Mouse (Mus musculus) limb, embryonic 10.5 days (tissue): ENCODE data around the gene Mettl24. TPM values are rescaled to one million over a fixed set of nuclear protein-coding genes. Genes with fewer than 3 reads are reported as not detected.
A peak's percentile ranks its signal among the peaks of the same experiment; 100 is the strongest.
"Not testable (repeated sequence)": the region's sequence is repeated elsewhere in the genome, so short reads cannot be mapped to it uniquely, and the experiment has no call there.

Experiments used
- DNase-seq: peaks from one replicate; pipeline ENCODE4 v3.0.0-alpha.2; 2017; ENCODE audit warnings: low spot score
- H3K27ac ChIP-seq: fragments of 300-500 bp; sonication (generic); 2 replicates; pipeline ENCODE4 v1.5.1; 2016; ENCODE audit warnings: mild to moderate bottlenecking
- H3K27me3 ChIP-seq: fragments of 300-500 bp; sonication (generic); 2 replicates; pipeline ENCODE4 v1.6.1; 2016; ENCODE audit warnings: low read depth, mild to moderate bottlenecking; ENCODE audit not compliant: poor library complexity, severe bottlenecking
- H3K36me3 ChIP-seq: fragments of 300-500 bp; sonication (generic); 2 replicates; pipeline ENCODE4 v1.6.1; 2016; ENCODE audit warnings: mild to moderate bottlenecking, moderate library complexity
- H3K4me1 ChIP-seq: fragments of 300-500 bp; sonication (generic); 2 replicates; pipeline ENCODE4 v1.6.1; 2016
- H3K4me3 ChIP-seq: fragments of 300-500 bp; sonication (generic); 2 replicates; pipeline ENCODE4 v1.5.1; 2016; ENCODE audit warnings: mild to moderate bottlenecking, moderate library complexity
- H3K9me3 ChIP-seq: fragments of 300-500 bp; sonication (generic); replicated peaks from 2 replicates; pipeline ENCODE4 v1.6.1; 2016; ENCODE audit warnings: mild to moderate bottlenecking
- WGBS: fragments of 180-500 bp; shearing (Covaris S2); methylation state at CpG from one replicate; pipeline ENCODE4 v1.1.7; 2016; 5-methylcytosine and 5-hydroxymethylcytosine counted together
- polyA plus RNA-seq: library from polyadenylated mRNA; unstranded; fragments of >200 nt; fragmentation: Nextera tagmentation; extraction: Ambion mirVana; gene quantifications from 2 replicates; pipeline ENCODE4 v1.2.1, GENCODE M21; 2016

Mettl24 gene
- polyA plus RNA-seq, 1 experiment from 2014 or later, result 1.6 TPM

DNA sequence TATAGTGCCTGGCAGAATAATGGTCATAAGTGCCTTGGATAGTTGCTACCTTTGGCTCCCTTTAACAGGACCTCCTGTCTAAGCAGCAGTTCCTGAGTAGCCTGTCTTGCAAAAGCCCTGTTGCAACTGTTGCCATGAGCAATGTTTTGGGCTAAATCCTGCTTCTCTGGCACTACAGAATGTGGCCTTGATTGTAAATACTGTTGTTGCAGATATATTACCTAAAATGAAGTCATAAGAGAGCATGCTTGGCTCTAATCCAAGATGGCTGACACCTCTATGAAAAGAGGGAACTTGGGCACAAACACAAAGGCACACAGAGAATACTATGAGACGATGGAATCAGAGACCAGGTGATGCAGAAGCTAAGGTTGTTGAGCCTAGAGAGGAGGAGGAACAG is 122.1 kb downstream of the Mettl24 start:
- Histone ChIP-seq H3K4me1 (no peaks in the 10 kb centered on the region), H3K9me3 (no peaks in the 10 kb centered on the region), H3K27me3 (no peaks in the 10 kb centered on the region), H3K36me3 (no peaks in the 10 kb centered on the region), H3K4me3 (no peak overlapping the region), H3K27ac (no peak overlapping the region)
- DNase-seq, result no peak
- 94% methylated on average over 1 of the region's 1 CpGs for WGBS

DNA sequence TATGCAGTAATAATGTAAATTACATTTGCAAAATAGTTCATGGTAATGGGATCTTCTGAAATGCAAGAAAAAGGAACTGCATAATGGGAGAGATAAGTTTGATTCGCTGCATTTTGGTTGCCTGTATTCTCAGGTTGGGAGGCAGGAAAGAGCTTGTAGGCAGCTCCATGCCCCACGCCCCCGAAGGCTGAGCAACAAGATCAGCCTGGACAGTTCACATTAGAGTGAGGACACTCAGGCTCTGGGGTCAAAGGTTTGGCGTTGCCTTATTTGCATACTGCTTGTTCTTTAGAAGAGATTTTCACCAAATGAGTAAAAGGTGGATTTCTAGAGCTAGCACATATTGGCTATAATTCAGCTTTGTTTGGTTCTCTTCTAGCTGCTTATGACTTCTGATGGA is 123.1 kb downstream of the Mettl24 start:
- Histone ChIP-seq H3K4me1 (no peaks in the 10 kb centered on the region), H3K27ac (no peak overlapping the region), H3K36me3 (no peaks in the 10 kb centered on the region), H3K9me3 (no peaks in the 10 kb centered on the region), H3K4me3 (no peak overlapping the region), H3K27me3 (no peaks in the 10 kb centered on the region)
- no peak for DNase-seq
- 87% methylated on average over 4 of the region's 4 CpGs for WGBS

- H3K4me3 ChIP-seq, DNase-seq, H3K36me3 ChIP-seq, H3K9me3 ChIP-seq, H3K4me1 ChIP-seq, H3K27ac ChIP-seq, H3K27me3 ChIP-seq: not testable (repeated sequence)
- 53% methylated on average over 5 of the region's 5 CpGs for WGBS
Measured at GRCm38 (mm10) chr10:40809411-40809910, 126.4 kb downstream of the Mettl24 start.

- Histone ChIP-seq H3K36me3 (no peaks in the 10 kb centered on the region), H3K9me3 (no peaks in the 10 kb centered on the region), H3K27ac (no peak overlapping the region), H3K4me1 (no peaks in the 10 kb centered on the region), H3K4me3 (no peak overlapping the region), H3K27me3 (no peaks in the 10 kb centered on the region)
- DNase-seq, result no peak
- 72% methylated on average over 4 of the region's 4 CpGs for WGBS
Measured at GRCm38 (mm10) chr10:40813627-40814026, 130.5 kb downstream of the Mettl24 start.

DNA sequence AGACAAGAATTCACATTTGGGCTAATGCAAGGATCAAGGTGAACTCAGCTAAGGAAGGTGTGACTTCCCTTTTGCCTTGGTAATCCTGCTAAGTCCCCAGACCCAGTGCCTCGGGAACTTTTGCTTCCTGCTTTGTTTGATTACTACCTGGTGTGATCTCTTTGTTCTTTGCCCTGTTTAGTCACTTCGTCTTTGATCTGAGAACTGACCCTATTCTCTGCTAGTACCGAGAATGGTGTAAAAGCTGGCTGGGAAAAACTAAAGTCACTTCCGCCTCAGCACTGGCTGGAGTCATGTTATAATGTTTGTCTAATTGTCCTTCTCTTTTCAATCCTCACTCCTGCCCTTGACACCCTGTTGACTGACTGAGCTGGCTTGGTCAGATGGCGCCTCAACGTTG is 133.4 kb downstream of the Mettl24 start:
- Histone ChIP-seq H3K27me3 (no peaks in the 10 kb centered on the region), H3K4me3 (no peak overlapping the region), H3K4me1 (no peaks in the 10 kb centered on the region), H3K36me3 (no peaks in the 10 kb centered on the region), H3K27ac (no peak overlapping the region), H3K9me3 (no peaks in the 10 kb centered on the region)
- 54% methylated on average over 6 of the region's 6 CpGs for WGBS
- no peak for DNase-seq

DNA sequence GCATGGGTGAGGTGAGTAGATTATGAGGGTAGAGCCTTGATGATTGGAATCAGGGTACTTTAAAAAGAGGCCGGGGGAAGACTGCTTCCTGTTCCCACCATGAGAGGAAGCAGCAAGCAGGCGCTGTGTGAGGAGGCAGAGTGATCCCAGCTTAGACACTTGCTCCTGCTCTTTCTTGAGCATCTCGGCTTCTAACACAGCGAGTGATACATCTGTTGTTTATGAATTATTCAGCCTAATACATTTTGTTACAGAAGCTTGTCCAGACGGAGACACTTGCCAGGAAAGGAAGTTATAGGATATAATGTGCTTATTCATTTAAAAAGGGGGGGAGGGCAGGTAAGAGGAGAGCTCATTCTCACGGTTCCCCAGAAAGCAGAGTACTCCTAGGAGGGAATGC is 142.9 kb downstream of the Mettl24 start:
- DNase-seq, result no peak
- Histone ChIP-seq H3K4me1 (peaks cover 25% of the 10 kb centered on the region), H3K9me3 (no peaks in the 10 kb centered on the region), H3K27me3 (no peaks in the 10 kb centered on the region), H3K36me3 (peaks cover 24% of the 10 kb centered on the region), H3K4me3 (no peak overlapping the region), H3K27ac (0 out of 2 replicates have a peak overlapping the region, but pooled peaks have one; percentile 17)
- WGBS, result 78% methylated on average over 6 of the region's 6 CpGs

GRCm38 (mm10) chr10:40827706-40828105 is 144.6 kb downstream of the Mettl24 start:
- H3K27ac ChIP-seq, result no peak overlapping the region
- H3K4me3 ChIP-seq, result no peak overlapping the region
- no peaks in the 10 kb centered on the region for H3K9me3 ChIP-seq
- 94% methylated on average over 4 of the region's 4 CpGs for WGBS
- H3K36me3 ChIP-seq, result peaks cover 38% of the 10 kb centered on the region
- DNase-seq, result no peak
- no peaks in the 10 kb centered on the region for H3K27me3 ChIP-seq
- peaks cover 25% of the 10 kb centered on the region for H3K4me1 ChIP-seq

- DNase-seq, result no peak
- Histone ChIP-seq H3K27me3 (no peaks in the 10 kb centered on the region), H3K4me3 (no peak overlapping the region), H3K36me3 (peaks cover 62% of the 10 kb centered on the region), H3K4me1 (peaks cover 24% of the 10 kb centered on the region), H3K9me3 (no peaks in the 10 kb centered on the region), H3K27ac (no peak overlapping the region)
- WGBS, result 95% methylated on average over 3 of the region's 3 CpGs
Measured at GRCm38 (mm10) chr10:40830312-40830711, 147.2 kb downstream of the Mettl24 start.

DNA sequence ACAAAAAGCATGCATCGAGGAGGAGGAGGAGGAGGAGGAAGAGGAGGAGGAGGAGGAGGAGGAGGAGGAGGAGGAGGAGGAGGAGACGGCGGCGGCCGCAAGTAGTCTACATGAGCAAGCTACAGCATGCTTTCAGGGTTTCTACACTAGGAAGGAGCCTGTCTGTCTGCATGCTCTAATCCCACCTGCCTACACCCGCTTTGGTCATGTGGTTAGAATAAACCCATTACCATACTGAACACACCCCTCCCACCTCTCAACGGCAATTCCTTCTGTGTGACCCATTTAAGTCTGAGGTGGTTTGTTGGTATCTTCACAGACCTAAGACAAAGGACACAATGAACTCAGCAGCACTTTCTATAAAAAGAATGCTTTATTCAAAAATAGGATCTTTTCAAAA is 148.2 kb downstream of the Mettl24 start:
- no peak overlapping the region for H3K27ac ChIP-seq
- peaks cover 15% of the 10 kb centered on the region for H3K4me1 ChIP-seq
- H3K9me3 ChIP-seq, result no peaks in the 10 kb centered on the region
- no peak overlapping the region for H3K4me3 ChIP-seq
- no peaks in the 10 kb centered on the region for H3K27me3 ChIP-seq
- peaks cover 67% of the 10 kb centered on the region for H3K36me3 ChIP-seq
- DNase-seq, result no peak
- 85% methylated on average over 7 of the region's 7 CpGs for WGBS

- no peak for DNase-seq
- WGBS, result 91% methylated on average over 5 of the region's 5 CpGs
- H3K36me3 ChIP-seq, result peaks cover 76% of the 10 kb centered on the region
Measured at GRCm38 (mm10) chr10:40840086-40840485, 157.0 kb downstream of the Mettl24 start.

GRCm38 (mm10) chr10:40843841-40844240 is 160.8 kb downstream of the Mettl24 start:
- Histone ChIP-seq H3K4me1 (peaks cover 17% of the 10 kb centered on the region), H3K4me3 (no peak overlapping the region), H3K36me3 (peaks cover 81% of the 10 kb centered on the region), H3K9me3 (no peaks in the 10 kb centered on the region), H3K27me3 (no peaks in the 10 kb centered on the region), H3K27ac (no peak overlapping the region)
- DNase-seq, result no peak
- WGBS, result 81% methylated on average over 5 of the region's 5 CpGs

More at GRCm38 (mm10) chr10:40840086-40840485, 157.0 kb downstream of the Mettl24 start:
- H3K4me3 ChIP-seq, result no peak overlapping the region
- no peaks in the 10 kb centered on the region for H3K27me3 ChIP-seq
- H3K4me1 ChIP-seq, result peaks cover 16% of the 10 kb centered on the region
- no peaks in the 10 kb centered on the region for H3K9me3 ChIP-seq
- no peak overlapping the region for H3K27ac ChIP-seq

GRCm38 (mm10) chr10:40844546-40844945 is 161.5 kb downstream of the Mettl24 start:
- 66% methylated on average over 10 of the region's 10 CpGs for WGBS
- H3K36me3 ChIP-seq, result peaks cover 80% of the 10 kb centered on the region
- peak overlapping the region; percentile 62 for H3K27ac ChIP-seq
- no peaks in the 10 kb centered on the region for H3K27me3 ChIP-seq
- DNase-seq, result no peak
- H3K4me1 ChIP-seq, result peaks cover 17% of the 10 kb centered on the region
- no peak overlapping the region for H3K4me3 ChIP-seq
- H3K9me3 ChIP-seq, result no peaks in the 10 kb centered on the region

GRCm38 (mm10) chr10:40845626-40846025 is 162.5 kb downstream of the Mettl24 start:
- Histone ChIP-seq H3K27me3 (no peaks in the 10 kb centered on the region), H3K9me3 (no peaks in the 10 kb centered on the region), H3K27ac (no peak overlapping the region), H3K4me3 (no peak overlapping the region), H3K4me1 (peaks cover 17% of the 10 kb centered on the region), H3K36me3 (peaks cover 77% of the 10 kb centered on the region)
- WGBS, result 81% methylated on average over 6 of the region's 6 CpGs
- DNase-seq, result no peak
